Mouse (Mus musculus) stomach, embryonic 14.5 days (tissue): ENCODE measurements around the gene Phc1. TPM values are rescaled to one million over a fixed set of nuclear protein-coding genes. Genes with fewer than 3 reads are reported as not detected.
"Not testable (repeated sequence)": the region's sequence is repeated elsewhere in the genome, so short reads cannot be mapped to it uniquely, and the experiment has no call there.

Source experiments
- ATAC-seq: fragments of 200-750 bp; cut with Nextera tagmentation; 2 replicates; pipeline ENCODE4 v1.8.0; 2017; ENCODE audit warnings: low read depth, moderate TSS enrichment; ENCODE audit not compliant: insufficient number of reproducible peaks, insufficient read depth, low FRiP score
- H3K27ac ChIP-seq: fragments of 300-500 bp; sonication (generic); 2 replicates; pipeline ENCODE4 v1.5.1; 2014; ENCODE audit warnings: mild to moderate bottlenecking, low read length, moderate library complexity, mixed read lengths
- H3K27me3 ChIP-seq: fragments of 300-500 bp; sonication (generic); 2 replicates; pipeline ENCODE4 v1.6.1; 2014; ENCODE audit warnings: low read length, control low read depth, mixed read lengths; ENCODE audit not compliant: control insufficient read depth, insufficient read depth
- H3K36me3 ChIP-seq: fragments of 300-500 bp; sonication (generic); 2 replicates; pipeline ENCODE4 v1.6.1; 2014; ENCODE audit warnings: mild to moderate bottlenecking, control low read depth, low read length, moderate library complexity, mixed read lengths; ENCODE audit not compliant: control insufficient read depth, insufficient read depth
- H3K4me1 ChIP-seq: fragments of 300-500 bp; sonication (generic); 2 replicates; pipeline ENCODE4 v1.6.1; 2014; ENCODE audit warnings: low read length, control low read depth, mixed read lengths; ENCODE audit not compliant: control insufficient read depth, insufficient read depth
- H3K4me2 ChIP-seq: fragments of 300-500 bp; sonication (generic); replicated peaks from 2 replicates; pipeline ENCODE4 v1.6.1; 2014; ENCODE audit warnings: low read depth, low read length, control low read depth
- H3K4me3 ChIP-seq: fragments of 300-500 bp; sonication (generic); 2 replicates; pipeline ENCODE4 v1.5.1; 2014; ENCODE audit warnings: low read depth, low read length, control low read depth
- H3K9ac ChIP-seq: fragments of 300-500 bp; sonication (generic); replicated peaks from 2 replicates; pipeline ENCODE4 v1.6.1; 2014; ENCODE audit warnings: low read depth, mild to moderate bottlenecking, control low read depth, low read length, moderate library complexity, mixed read lengths
- H3K9me3 ChIP-seq: fragments of 300-500 bp; sonication (generic); 2 replicates; pipeline ENCODE4 v1.6.1; 2016; ENCODE audit warnings: low read depth, low read length, control low read depth; ENCODE audit not compliant: control insufficient read depth
- WGBS: fragments of 180-500 bp; shearing (Covaris S2); extraction: QIAGEN DNeasy Blood & Tissue Kit; methylation state at CpG from one replicate; pipeline ENCODE4 v1.1.7; 2014; 5-methylcytosine and 5-hydroxymethylcytosine counted together
- polyA plus RNA-seq: library from polyadenylated mRNA; unstranded; fragments of >200 nt; fragmentation: Nextera tagmentation; extraction: Ambion mirVana; gene quantifications from 2 replicates; pipeline ENCODE4 v1.2.1, GENCODE M21; 2014

Phc1 gene
- polyA plus RNA-seq, 1 experiment from 2014 or later: 23.4 TPM

GRCm38 (mm10) chr6:122366976-122367375, 26.6 kb upstream of the Phc1 start:
- WGBS: 36% methylated on average over 3 of the region's 3 CpGs
- ATAC-seq: no peak
- Histone ChIP-seq H3K27me3 (no peaks in the 10 kb centered on the region), H3K9ac (no peak overlapping the region), H3K36me3 (no peaks in the 10 kb centered on the region), H3K9me3 (no peaks in the 10 kb centered on the region), H3K4me3 (no peak overlapping the region), H3K4me1 (no peaks in the 10 kb centered on the region), H3K27ac (no peak overlapping the region), H3K4me2 (no peak overlapping the region)

GRCm38 (mm10) chr6:122366287-122366686, 25.9 kb upstream of the Phc1 start:
- Histone ChIP-seq H3K36me3 (no peaks in the 10 kb centered on the region), H3K9me3 (no peaks in the 10 kb centered on the region), H3K4me3 (no peak overlapping the region), H3K4me1 (no peaks in the 10 kb centered on the region), H3K9ac (no peak overlapping the region), H3K4me2 (no peak overlapping the region), H3K27ac (no peak overlapping the region), H3K27me3 (no peaks in the 10 kb centered on the region)
- WGBS: 27% methylated on average over 2 of the region's 2 CpGs
- ATAC-seq: peak; percentile 28; the same call in 1 of the 2 replicates

GRCm38 (mm10) chr6:122365706-122366105, 25.3 kb upstream of the Phc1 start:
- Histone ChIP-seq H3K4me1 (no peaks in the 10 kb centered on the region), H3K27me3 (no peaks in the 10 kb centered on the region), H3K4me2 (no peak overlapping the region), H3K36me3 (no peaks in the 10 kb centered on the region), H3K9me3 (no peaks in the 10 kb centered on the region), H3K27ac (no peak overlapping the region), H3K9ac (no peak overlapping the region), H3K4me3 (no peak overlapping the region)
- WGBS: 39% methylated on average over 3 of the region's 3 CpGs
- peak; percentile 23; the same call in 1 of the 2 replicates for ATAC-seq

GRCm38 (mm10) chr6:122357089-122357488, 16.7 kb upstream of the Phc1 start:
- Histone ChIP-seq H3K9me3 (no peaks in the 10 kb centered on the region), H3K27me3 (no peaks in the 10 kb centered on the region), H3K36me3 (no peaks in the 10 kb centered on the region), H3K4me2 (no peak overlapping the region), H3K9ac (no peak overlapping the region), H3K4me3 (no peak overlapping the region), H3K4me1 (no peaks in the 10 kb centered on the region), H3K27ac (no peak overlapping the region)
- 73% methylated on average over 1 of the region's 1 CpGs for WGBS
- no peak for ATAC-seq

GRCm38 (mm10) chr6:122355909-122356308, 15.5 kb upstream of the Phc1 start:
- Histone ChIP-seq H3K36me3 (no peaks in the 10 kb centered on the region), H3K27me3 (no peaks in the 10 kb centered on the region), H3K9ac (no peak overlapping the region), H3K4me3 (no peak overlapping the region), H3K9me3 (no peaks in the 10 kb centered on the region), H3K27ac (no peak overlapping the region), H3K4me2 (no peak overlapping the region), H3K4me1 (no peaks in the 10 kb centered on the region)
- WGBS: 52% methylated on average over 9 of the region's 9 CpGs
- no peak for ATAC-seq

- H3K4me2 ChIP-seq, H3K36me3 ChIP-seq, H3K27me3 ChIP-seq, H3K27ac ChIP-seq, H3K9ac ChIP-seq, H3K9me3 ChIP-seq, ATAC-seq, H3K4me1 ChIP-seq, H3K4me3 ChIP-seq: not testable (repeated sequence)
- 35% methylated on average over 1 of the region's 1 CpGs for WGBS
Observed at GRCm38 (mm10) chr6:122347326-122347725, 7.0 kb upstream of the Phc1 start.

- no peak overlapping the region for H3K9ac ChIP-seq
- WGBS: 81% methylated on average over 6 of the region's 7 CpGs
- no peaks in the 10 kb centered on the region for H3K36me3 ChIP-seq
- no peak overlapping the region for H3K27ac ChIP-seq
- ATAC-seq: no peak
- peaks cover 9% of the 10 kb centered on the region; the same call in 1 of the 2 replicates for H3K4me1 ChIP-seq
- no peak overlapping the region for H3K4me3 ChIP-seq
- H3K27me3 ChIP-seq: no peaks in the 10 kb centered on the region
- H3K4me2 ChIP-seq: no peak overlapping the region
- H3K9me3 ChIP-seq: no peaks in the 10 kb centered on the region
Observed at GRCm38 (mm10) chr6:122346399-122346798, 6.0 kb upstream of the Phc1 start.

- WGBS: 60% methylated on average over 6 of the region's 6 CpGs
- H3K9ac ChIP-seq: no peak overlapping the region
- peaks cover 9% of the 10 kb centered on the region; the same call in 1 of the 2 replicates for H3K4me1 ChIP-seq
- no peaks in the 10 kb centered on the region for H3K36me3 ChIP-seq
- no peaks in the 10 kb centered on the region for H3K27me3 ChIP-seq
- H3K27ac ChIP-seq: no peak overlapping the region
- no peak overlapping the region for H3K4me2 ChIP-seq
- H3K9me3 ChIP-seq: no peaks in the 10 kb centered on the region
- ATAC-seq: no peak
- H3K4me3 ChIP-seq: no peak overlapping the region
Observed at GRCm38 (mm10) chr6:122345731-122346130, 5.4 kb upstream of the Phc1 start.

- peaks cover 9% of the 10 kb centered on the region; the same call in 1 of the 2 replicates for H3K4me1 ChIP-seq
- no peaks in the 10 kb centered on the region for H3K27me3 ChIP-seq
- H3K4me2 ChIP-seq: no peak overlapping the region
- no peak overlapping the region for H3K9ac ChIP-seq
- no peak overlapping the region for H3K27ac ChIP-seq
- no peak overlapping the region for H3K4me3 ChIP-seq
- H3K36me3 ChIP-seq: no peaks in the 10 kb centered on the region
- WGBS: 38% methylated on average over 9 of the region's 9 CpGs
- H3K9me3 ChIP-seq: no peaks in the 10 kb centered on the region
- no peak for ATAC-seq
Observed at GRCm38 (mm10) chr6:122344386-122345116, 4.2 kb upstream of the Phc1 start.
